Mouse (Mus musculus): Measurements from ENCODE around the gene Plgrkt.
A peak's percentile ranks its signal among the peaks of the same experiment; 100 is the strongest.
"Not testable (repeated sequence)": the region's sequence is repeated elsewhere in the genome, so short reads cannot be mapped to it uniquely, and the experiment has no call there.

Plgrkt gene

DNA sequence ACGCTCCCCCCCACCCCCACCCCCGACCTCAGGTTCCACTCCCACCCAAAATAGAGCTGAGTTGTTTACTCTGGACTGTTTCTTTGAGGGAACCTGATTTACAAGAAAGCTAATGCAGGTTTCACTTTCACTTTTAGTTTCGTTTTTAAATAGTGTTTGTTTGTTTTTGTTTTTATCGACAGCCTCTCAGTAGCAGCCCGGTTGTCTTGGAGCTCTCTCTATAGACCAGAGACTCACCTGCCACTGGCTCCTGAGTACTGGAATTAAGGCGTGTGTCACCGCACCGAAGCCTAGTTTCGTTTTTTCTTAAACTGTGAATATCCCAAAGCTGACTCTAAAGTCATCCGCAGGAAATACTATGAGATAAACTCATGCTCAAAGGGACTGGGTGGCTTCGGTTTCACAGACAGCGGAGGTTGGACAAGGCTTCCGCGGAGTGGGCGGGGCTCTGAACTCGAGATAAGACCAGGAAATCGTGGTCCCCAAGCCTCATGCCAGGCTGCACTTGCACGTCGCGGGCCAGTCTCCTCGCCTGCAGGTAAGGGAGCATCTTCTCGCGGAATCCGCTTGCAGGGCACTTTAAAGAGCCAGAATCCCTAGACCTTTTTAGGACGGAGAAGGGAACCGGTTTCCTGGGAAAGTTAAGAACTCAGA is at the start of gene Plgrkt, which contains the start of gene Cd274:
Gene Plgrkt (minus strand): TSS at position 422 of the 654 bp plus-strand sequence.
Gene Cd274 (plus strand): TSS at position 487 of the 654 bp plus-strand sequence.
- peak; percentile 96 for DNase-seq

GRCm38 (mm10) chr19:29416393-29416902 is 49.3 kb upstream of the Plgrkt start:
- DNase-seq: no peak

DNA sequence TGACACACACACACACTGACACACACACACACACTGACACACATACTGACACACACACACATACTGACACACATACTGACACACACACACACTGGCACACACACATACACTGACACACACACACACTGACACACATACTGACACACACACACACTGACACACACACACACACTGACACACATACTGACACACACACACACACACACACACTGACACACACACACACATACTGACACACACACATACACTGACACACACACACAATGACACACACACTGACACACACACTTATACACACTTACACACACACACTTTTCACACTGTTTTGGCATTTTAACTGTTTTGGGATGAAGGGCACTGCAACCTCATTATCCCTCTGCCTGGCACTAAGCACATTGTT is 47.7 kb upstream of the Plgrkt start:
- DNase-seq: not testable (repeated sequence)

GRCm38 (mm10) chr19:29414513-29414912 is 47.3 kb upstream of the Plgrkt start:
- no peak for DNase-seq

- DNase-seq: peak; percentile 60
Observed at GRCm38 (mm10) chr19:29412476-29413420, 45.6 kb upstream of the Plgrkt start.

DNA sequence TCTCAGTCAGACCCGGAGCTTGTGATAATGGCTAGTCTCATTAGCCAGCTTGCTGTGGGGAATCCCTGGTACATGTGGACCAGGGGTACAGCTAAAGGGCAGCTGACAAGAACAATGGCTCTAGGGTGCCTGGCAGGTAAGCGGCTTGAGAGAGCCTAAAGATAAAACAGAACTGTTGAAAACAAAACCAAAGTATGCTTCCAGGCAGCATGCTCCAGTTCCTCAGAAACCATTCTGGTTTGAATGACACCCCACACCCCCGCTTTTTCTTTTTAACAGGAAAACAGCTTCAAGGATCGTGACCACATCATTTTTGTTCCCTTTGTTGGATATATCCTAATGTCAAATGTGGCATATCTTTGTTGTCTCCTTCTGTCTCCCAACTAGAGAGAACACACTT is 43.4 kb upstream of the Plgrkt start, which contains the start of gene Pdcd1lg2:
Gene Pdcd1lg2 (plus strand): TSS at position 301 of the 400 bp plus-strand sequence.
- no peak for DNase-seq

DNA sequence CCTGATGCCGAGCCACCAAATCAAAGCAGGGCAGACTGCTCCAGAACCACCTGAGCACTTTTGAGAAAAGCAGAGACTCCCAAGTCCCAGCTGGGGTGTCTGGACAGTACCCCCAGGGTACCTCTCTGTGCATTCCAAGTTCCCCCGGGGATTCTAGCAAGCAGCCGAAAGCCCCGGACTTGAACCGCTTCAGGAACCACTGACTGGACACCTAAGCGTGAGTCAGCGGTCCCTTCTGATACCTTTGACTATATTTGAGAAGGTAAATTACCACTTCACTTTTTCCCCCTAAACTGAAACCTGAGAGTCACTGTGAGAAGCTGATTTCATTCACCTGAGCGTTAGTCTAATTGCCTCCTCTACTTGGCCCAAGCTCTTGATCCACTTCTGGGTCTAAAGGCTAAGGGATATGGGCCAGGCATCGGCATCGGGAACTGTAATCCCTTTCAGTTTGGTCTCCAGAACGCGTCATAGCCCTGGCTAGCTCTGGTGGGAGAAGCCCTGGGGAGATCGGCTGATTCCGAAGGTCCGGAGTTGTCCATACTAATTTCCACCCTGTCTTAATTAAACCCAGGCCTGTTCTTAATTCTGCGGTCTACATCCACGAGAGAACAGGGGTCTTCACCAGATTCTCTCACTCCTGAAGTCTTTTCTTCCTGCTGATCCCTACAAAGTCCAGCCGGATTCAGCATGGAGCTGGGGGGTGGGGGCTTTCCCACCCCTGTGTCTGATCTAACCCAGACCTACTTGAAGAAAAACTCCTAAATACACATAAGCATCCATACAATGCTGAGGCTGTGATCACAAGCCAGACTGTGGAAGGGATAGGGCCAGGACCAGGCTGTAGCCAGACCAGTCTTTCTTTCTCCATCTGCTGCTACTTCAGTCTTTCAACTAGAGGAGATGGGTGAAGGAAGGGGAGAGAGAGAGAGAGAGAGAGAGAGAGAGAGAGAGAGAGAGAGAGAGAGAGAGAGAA is 39.1 kb upstream of the Plgrkt start:
- no peak for DNase-seq

GRCm38 (mm10) chr19:29405388-29405787 is 38.2 kb upstream of the Plgrkt start:
- DNase-seq: no peak

GRCm38 (mm10) chr19:29403251-29403650 is 36.1 kb upstream of the Plgrkt start:
- no peak for DNase-seq

- no peak for DNase-seq
Observed at GRCm38 (mm10) chr19:29402621-29403020, 35.4 kb upstream of the Plgrkt start.

DNA sequence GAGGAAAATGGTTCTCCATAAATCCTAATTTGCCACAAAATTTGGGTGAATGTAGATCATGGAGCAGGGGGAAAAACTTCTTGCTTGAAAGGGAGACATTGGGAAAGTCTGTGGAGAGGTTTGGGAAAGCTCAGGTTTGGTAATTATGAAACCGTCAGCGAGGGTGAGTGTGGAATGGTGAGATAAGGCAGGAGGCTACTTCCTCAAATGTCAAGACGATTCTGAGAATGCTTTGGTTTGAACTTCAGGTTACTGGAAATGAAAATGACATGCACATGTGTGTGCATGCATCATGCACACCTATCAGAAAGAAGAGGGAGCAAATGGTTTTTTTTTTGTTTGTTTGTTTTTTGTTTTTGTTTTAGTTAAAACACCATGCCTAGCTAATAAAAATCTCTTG is 33.3 kb upstream of the Plgrkt start:
- no peak for DNase-seq

DNA sequence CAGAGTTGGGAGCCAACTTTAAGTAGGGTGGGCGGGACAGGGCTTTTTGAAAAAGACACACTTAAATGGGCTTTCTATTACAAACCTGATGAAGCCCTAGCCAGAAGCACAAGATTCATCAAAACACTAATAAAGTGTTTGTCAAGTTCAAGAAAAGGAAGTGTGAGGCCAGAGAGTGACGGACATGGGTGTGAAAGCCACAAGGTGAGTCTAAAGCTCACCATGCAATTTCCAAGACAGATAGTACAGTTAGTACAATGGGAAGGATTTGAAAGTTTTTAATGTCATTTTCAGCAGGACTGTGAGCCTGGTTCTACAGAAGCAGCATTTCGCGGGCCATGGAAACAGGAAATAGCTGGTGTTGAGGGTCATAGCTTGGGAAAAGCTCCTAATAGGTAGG is 32.6 kb upstream of the Plgrkt start:
- DNase-seq: no peak

DNA sequence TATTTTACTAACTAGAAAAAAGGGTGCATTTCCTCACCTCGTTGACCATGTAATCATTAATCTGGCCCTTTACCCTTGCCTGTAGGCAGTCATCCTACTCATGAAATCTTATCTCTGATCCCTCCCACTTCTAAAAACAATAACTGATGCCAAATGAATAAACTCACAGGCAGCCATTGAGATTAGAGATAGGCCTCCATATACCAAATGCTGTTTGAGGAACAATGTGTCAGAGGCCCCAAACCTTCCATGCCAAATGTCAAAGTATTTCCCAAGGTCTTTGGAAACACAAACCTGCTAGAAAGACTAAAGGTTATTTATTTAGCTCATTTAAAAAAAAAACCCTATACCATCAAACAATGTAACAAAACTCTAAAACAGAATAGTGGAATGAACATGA is 29.2 kb upstream of the Plgrkt start:
- no peak for DNase-seq

- no peak for DNase-seq
Observed at GRCm38 (mm10) chr19:29394721-29395120, 27.5 kb upstream of the Plgrkt start.

GRCm38 (mm10) chr19:29393333-29393732 is 26.1 kb upstream of the Plgrkt start:
- no peak for DNase-seq

DNA sequence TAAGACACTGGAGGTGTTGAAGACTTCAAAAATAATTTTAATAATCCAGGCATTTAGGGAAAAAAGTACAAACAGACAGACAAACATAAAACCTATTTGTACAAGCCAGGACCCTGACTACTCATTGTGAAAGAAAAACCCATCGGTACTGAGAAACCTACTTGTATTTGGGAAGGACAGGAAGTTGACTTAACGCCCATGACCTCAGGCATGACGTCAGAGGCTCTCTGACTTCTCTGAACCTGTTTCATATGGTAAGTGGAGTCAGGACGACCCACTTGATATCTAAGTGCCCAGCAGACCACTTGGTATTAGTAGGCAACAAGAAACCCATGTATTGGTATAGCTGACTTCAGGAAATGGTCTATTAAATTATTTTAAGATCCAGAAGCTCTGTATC is 24.1 kb upstream of the Plgrkt start:
- DNase-seq: no peak

GRCm38 (mm10) chr19:29390483-29390882 is 23.3 kb upstream of the Plgrkt start:
- DNase-seq: no peak

DNA sequence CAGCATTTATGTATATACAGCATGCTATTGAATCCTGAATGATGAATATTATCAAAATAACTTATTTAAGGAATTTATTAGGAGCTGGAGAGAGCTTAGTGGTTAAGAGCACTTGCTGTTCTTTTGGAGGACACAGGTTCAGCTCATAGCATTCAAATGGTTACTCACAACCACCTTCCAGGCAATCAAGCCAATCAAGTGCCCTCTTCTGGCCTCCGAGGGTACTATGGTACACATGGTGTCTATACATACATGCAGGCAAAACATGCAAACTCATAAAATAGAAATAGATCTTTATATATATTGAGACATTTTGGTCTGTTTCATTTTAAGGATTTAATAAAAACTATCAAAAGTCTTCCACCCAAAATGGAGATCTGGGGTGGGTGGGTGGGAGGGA is 21.6 kb upstream of the Plgrkt start:
- DNase-seq: no peak

DNA sequence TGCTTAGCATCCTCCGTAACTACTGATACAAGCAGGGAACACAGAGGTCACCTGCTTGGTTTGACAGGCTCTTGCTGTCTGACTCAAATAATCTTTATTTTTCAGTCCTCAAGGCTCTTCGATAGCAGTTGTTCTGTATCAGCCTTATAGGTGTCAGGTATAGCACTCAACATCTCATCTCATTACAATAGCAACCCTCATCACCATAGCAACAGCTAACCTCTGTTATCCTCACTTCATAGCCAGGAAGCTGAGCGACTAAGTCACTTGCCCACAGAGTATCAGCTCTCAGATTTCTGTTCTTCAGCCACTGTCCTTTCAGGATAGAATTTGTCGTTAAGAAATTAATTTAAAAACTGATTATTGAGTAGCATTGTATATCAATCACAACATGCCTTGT is 18.6 kb upstream of the Plgrkt start:
- DNase-seq: no peak

- peak; percentile 21 for DNase-seq
Observed at GRCm38 (mm10) chr19:29384994-29385393, 17.8 kb upstream of the Plgrkt start.

GRCm38 (mm10) chr19:29384412-29384811 is 17.2 kb upstream of the Plgrkt start:
- no peak for DNase-seq

DNA sequence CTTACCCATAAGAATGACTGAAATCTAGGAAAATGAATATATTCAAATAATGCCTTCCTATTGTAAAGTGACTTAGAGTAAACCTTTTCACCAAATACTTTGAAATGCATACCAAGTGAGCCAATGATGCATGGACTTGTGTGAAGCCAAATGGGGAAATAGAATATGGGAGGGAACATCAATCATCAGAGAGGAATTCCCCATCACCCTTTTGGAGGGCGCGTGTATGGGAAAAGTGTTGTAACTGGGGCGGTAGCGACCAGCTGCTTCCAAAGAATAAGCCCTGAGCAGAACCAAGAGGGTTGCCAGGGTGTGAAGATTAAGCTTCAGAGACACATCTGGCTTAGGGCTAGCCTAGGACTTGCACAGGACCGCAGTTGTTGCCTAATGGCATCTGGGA is 16.2 kb upstream of the Plgrkt start:
- DNase-seq: no peak

Data from lung, postnatal 36 days (tissue).